Mouse (Mus musculus) forebrain, embryonic 10.5 days (tissue): Measurements from ENCODE around the gene Wnt10a. TPM values are rescaled to one million over a fixed set of nuclear protein-coding genes. Genes with fewer than 3 reads are reported as not detected.
"Not testable (repeated sequence)": the region's sequence is repeated elsewhere in the genome, so short reads cannot be mapped to it uniquely, and the experiment has no call there.

Source experiments
- DNase-seq: peaks from one replicate; pipeline ENCODE4 v3.0.0-alpha.2; 2017; ENCODE audit warnings: low spot score; ENCODE audit errors: extremely low spot score
- H3K27ac ChIP-seq: fragments of 300-500 bp; sonication (generic); 2 replicates; pipeline ENCODE4 v1.5.1; 2016; ENCODE audit warnings: mild to moderate bottlenecking
- H3K27me3 ChIP-seq: fragments of 300-500 bp; sonication (generic); 2 replicates; pipeline ENCODE4 v1.6.1; 2016; ENCODE audit warnings: mild to moderate bottlenecking; ENCODE audit not compliant: poor library complexity, severe bottlenecking
- H3K36me3 ChIP-seq: fragments of 300-500 bp; sonication (generic); replicated peaks from 2 replicates; pipeline ENCODE4 v1.6.1; 2016; ENCODE audit warnings: mild to moderate bottlenecking, moderate library complexity
- H3K4me1 ChIP-seq: fragments of 300-500 bp; sonication (generic); 2 replicates; pipeline ENCODE4 v1.6.1; 2016
- H3K4me3 ChIP-seq: fragments of 300-500 bp; sonication (generic); 2 replicates; pipeline ENCODE4 v1.5.1; 2016; ENCODE audit warnings: mild to moderate bottlenecking, moderate library complexity
- H3K9me3 ChIP-seq: fragments of 300-500 bp; sonication (generic); 2 replicates; pipeline ENCODE4 v1.6.1; 2016; ENCODE audit warnings: mild to moderate bottlenecking, moderate library complexity
- WGBS: fragments of 180-500 bp; shearing (Covaris S2); methylation state at CpG from one replicate; pipeline ENCODE4 v1.1.7; 2016; 5-methylcytosine and 5-hydroxymethylcytosine counted together
- polyA plus RNA-seq: library from polyadenylated mRNA; unstranded; fragments of >200 nt; fragmentation: Nextera tagmentation; extraction: Ambion mirVana; gene quantifications from 2 replicates; pipeline ENCODE4 v1.2.1, GENCODE M21; 2016

The Wnt10a gene
- polyA plus RNA-seq, 1 experiment from 2014 or later, result 0.92 TPM

DNA sequence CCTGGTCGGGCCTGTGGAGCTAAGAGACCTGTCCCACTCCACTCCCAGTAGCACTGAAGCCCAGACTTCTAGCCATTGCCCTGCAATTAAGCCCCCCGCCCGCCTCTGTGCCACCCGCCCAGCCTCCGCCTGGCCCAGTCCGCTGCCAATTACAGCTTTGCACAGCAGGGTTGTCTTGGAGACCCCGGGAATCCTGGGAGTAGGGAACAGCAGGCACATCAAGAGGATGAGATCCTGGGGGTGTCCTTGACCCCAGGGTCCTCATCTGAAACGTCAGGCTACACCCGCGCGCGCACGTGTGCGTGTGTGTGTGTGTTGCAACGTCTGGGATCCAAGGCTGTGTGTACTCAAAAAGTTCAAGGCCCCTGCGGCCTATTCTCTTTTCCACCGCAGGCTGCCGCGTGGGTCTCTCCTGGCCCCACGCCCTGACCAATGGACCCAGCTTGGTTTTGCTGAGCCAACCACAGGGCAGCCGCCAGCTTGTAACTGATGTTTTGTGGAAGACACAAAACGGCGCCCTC, 16.3 kb downstream of the Wnt10a start:
- Histone ChIP-seq H3K27ac (0 out of 2 replicates have a peak overlapping the region, but pooled peaks have one; percentile 44), H3K4me1 (peaks cover 57% of the 10 kb centered on the region), H3K27me3 (peaks cover 100% of the 10 kb centered on the region), H3K4me3 (peak overlapping the region; percentile 47), H3K36me3 (no peaks in the 10 kb centered on the region), H3K9me3 (no peaks in the 10 kb centered on the region)
- 4% methylated on average over 23 of the region's 23 CpGs for WGBS
- DNase-seq, result no peak

DNA sequence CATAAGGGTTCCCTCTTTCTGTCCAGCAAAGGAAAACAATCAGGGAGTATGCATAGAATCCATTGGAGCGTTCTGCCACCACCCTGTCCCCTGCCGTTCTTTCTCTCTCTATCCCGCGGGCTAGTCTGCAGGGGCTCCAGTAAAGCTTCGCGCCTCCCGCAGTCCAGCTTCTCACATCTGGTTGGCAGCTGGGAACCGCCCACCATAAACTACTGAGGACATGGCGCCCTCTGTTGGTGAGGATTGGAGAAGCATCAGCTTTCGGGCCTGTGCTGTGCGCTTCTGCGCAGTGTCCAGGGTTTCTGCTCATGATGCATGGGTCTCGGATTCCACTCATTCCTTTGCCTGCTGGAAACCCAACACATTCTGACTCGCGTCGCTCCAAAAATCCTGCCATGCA, 16.8 kb downstream of the Wnt10a start:
- Histone ChIP-seq H3K4me1 (peaks cover 52% of the 10 kb centered on the region), H3K9me3 (no peaks in the 10 kb centered on the region), H3K4me3 (peak overlapping the region; percentile 47), H3K27me3 (peaks cover 100% of the 10 kb centered on the region), H3K36me3 (no peaks in the 10 kb centered on the region), H3K27ac (no peak overlapping the region)
- under 1% methylated on average over 16 of the region's 16 CpGs for WGBS
- peak; percentile 91 for DNase-seq

DNA sequence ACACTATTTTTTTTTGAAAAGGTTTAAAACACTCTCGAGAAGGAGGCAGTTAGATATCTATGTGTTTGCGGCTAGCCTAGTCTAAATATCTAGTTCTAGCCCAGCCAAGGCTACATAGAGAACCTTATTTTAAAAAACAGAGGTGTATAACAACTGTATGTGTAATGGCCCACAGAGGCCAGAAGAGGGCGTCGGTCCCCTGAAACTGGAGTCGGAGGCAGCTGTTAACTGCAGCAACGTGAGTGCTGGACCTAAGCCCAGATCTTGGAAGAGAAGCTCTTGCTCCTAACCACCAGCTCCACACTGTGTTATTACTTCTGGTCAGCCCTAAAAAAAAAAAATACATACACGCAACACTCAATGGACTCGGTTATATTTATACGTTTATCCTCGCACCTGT, 17.7 kb downstream of the Wnt10a start:
- Histone ChIP-seq H3K27ac (no peak overlapping the region), H3K27me3 (peaks cover 98% of the 10 kb centered on the region), H3K36me3 (no peaks in the 10 kb centered on the region), H3K9me3 (no peaks in the 10 kb centered on the region), H3K4me3 (no peak overlapping the region), H3K4me1 (peaks cover 43% of the 10 kb centered on the region)
- no peak for DNase-seq
- WGBS, result 57% methylated on average over 10 of the region's 10 CpGs

DNA sequence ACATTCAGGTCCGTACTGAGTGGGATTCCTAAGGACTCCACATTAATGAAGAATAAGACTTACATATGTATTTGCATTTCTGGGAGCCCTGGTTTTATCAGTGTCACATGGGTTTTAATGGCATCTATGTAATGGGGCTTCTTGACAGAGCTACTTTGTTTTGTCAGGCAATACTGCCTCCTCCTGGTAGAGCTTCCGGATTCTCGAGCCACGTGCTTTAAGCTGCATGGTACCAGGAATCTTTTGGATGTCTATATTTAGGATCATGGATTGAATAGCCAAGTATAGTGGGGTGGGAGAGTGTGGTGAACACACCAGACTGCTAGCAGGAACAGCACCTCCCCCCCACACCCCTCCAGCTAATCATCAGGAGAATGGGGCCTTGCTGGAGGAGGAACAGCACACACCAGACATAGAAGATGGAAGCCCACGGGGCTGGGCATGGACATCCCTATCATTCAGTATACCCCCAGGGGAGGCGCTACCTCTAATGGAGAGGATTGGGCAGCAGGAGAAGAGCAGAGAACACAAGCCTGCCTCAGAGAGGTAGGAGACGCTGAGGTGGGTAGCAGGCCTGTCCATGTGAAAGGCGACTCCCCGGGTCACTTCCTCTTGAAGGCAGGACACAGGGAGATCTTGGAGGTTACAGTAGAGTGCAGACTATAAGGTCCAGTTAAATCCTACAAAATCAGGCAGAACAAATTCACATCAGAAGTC, 23.8 kb downstream of the Wnt10a start:
- H3K9me3 ChIP-seq, result no peaks in the 10 kb centered on the region
- no peak overlapping the region for H3K4me3 ChIP-seq
- H3K27me3 ChIP-seq, result peaks cover 38% of the 10 kb centered on the region
- no peaks in the 10 kb centered on the region for H3K36me3 ChIP-seq
- 78% methylated on average over 9 of the region's 9 CpGs for WGBS
- no peak for DNase-seq
- H3K27ac ChIP-seq, result no peak overlapping the region
- H3K4me1 ChIP-seq, result peaks cover 19% of the 10 kb centered on the region

DNA sequence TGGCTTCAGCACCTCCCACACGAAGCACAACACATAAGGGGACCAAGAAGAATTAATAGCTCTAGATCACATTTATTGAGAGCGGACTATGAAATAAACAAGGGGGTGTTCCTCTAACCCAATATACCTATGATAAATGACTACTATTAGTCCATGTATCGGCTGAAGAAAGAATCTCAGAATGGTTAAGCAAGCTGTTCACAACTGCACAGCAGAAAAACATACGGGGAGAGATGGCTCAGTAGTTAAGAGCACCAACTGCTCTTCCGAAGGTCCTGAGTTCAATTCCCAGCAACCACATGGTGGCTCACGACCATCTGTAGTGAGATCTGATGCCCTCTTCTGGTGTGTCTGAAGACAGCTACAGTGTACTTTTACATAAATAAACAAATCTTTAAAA, 24.6 kb downstream of the Wnt10a start:
- not testable (repeated sequence) for H3K9me3 ChIP-seq, DNase-seq, H3K36me3 ChIP-seq, H3K4me3 ChIP-seq, H3K27ac ChIP-seq
- H3K4me1 ChIP-seq, result peaks cover 19% of the 10 kb centered on the region
- 92% methylated on average over 6 of the region's 6 CpGs for WGBS
- H3K27me3 ChIP-seq, result peaks cover 29% of the 10 kb centered on the region

DNA sequence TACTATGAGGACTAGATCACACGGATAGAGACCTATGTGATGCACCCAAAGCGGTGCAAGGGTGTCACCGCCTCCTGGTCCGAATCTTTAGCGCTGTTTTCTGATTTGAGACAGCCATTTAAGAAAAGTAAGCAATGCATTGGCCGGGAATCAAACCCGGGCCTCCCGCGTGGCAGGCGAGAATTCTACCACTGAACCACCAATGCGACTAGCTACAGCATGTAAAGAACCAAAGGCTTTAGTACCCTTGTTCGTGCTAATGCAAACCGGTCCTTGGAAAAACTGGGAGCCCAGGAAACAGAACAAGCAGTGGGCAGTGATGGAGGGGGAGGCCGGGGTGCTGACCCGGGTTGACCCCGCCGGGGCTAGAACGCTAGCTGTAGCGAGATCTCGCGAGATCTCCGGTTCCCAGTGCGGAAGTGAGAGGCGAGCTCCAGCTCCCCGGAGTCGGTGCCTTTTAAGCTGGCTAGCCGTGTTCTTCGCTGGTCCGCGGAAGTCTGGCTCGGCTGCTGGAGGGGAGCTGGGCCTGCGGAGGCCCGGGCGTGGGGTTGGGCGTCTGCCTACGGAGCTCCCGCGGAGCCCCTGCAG, 25.4 kb downstream of the Wnt10a start:
- H3K36me3 ChIP-seq, result no peaks in the 10 kb centered on the region
- H3K4me3 ChIP-seq, result peak overlapping the region; percentile 77
- 8% methylated on average over 38 of the region's 38 CpGs for WGBS
- no peaks in the 10 kb centered on the region for H3K9me3 ChIP-seq
- DNase-seq, result peak; percentile 91
- H3K27ac ChIP-seq, result peak overlapping the region; percentile 94
- H3K4me1 ChIP-seq, result peaks cover 19% of the 10 kb centered on the region
- peaks cover 23% of the 10 kb centered on the region for H3K27me3 ChIP-seq

DNA sequence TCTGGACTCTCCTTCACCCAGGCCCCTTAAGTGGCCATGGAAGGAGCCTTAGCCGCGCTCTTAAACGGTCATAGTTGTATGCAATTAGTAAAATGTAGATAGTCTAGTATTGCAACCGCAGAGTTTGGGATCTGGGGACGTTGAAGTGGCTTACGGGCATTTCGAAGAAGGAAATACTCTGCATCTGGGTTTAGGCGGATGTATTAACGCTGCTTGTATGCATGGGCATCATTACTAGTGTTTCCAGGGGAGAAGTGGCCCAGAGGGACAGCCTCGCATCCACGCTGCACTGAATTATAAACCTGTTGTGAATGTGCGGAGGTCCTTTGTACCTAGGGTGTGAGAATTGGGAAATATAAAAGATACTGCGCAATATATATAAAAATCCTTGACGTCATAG, 25.9 kb downstream of the Wnt10a start:
- peak overlapping the region; percentile 77 for H3K4me3 ChIP-seq
- H3K9me3 ChIP-seq, result no peaks in the 10 kb centered on the region
- DNase-seq, result no peak
- peaks cover 19% of the 10 kb centered on the region for H3K4me1 ChIP-seq
- H3K27me3 ChIP-seq, result peaks cover 23% of the 10 kb centered on the region
- 18% methylated on average over 14 of the region's 14 CpGs for WGBS
- peak overlapping the region; percentile 94 for H3K27ac ChIP-seq
- no peaks in the 10 kb centered on the region for H3K36me3 ChIP-seq

DNA sequence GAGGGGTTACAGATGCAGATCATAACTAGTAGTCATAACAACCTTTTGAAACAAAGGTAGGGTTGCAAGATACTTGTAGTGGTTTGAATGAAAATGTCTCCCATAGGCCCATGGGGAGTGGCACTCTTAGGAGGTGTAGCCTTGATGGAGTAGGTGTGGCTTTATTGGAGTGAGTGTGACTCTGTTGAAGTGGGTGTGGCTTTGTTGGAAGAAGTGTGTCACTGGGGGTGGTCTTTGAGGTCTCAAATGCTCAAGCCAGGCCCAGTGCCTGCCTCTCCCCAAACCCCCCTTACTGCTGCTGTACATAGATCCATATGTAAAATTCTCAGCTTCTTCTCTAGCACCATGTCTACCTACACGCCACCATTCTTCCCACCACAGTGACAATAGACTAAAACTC, 27.2 kb downstream of the Wnt10a start:
- 96% methylated on average over 1 of the region's 1 CpGs for WGBS
- H3K27ac ChIP-seq, result no peak overlapping the region
- peaks cover 10% of the 10 kb centered on the region for H3K27me3 ChIP-seq
- no peaks in the 10 kb centered on the region for H3K36me3 ChIP-seq
- no peak overlapping the region for H3K4me3 ChIP-seq
- peaks cover 19% of the 10 kb centered on the region for H3K4me1 ChIP-seq
- DNase-seq, result no peak
- H3K9me3 ChIP-seq, result no peaks in the 10 kb centered on the region

DNA sequence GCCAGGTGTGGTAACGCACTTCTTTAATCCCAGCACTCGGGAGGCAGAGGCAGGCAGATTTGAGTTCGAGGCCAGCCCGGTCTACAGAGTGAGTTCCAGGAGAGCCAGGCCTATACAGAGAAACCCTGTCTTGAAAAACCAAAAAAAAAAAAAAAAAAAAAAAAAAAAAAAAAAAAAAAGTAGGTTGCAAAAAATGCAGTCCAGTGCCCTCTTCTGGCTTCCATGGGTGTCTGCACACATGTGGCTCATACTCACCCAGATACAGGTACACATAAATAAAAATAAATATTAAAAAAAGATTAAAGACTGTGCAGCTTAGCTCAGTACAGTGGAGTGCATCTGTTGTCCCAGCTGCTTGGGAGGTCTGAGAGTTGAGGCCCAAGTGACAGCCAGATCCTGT, 32.3 kb downstream of the Wnt10a start:
- not testable (repeated sequence) for H3K9me3 ChIP-seq, H3K36me3 ChIP-seq, DNase-seq, H3K4me3 ChIP-seq, H3K27ac ChIP-seq
- Histone ChIP-seq H3K27me3 (peaks cover 14% of the 10 kb centered on the region; the same call in 1 of the 2 replicates), H3K4me1 (peaks cover 21% of the 10 kb centered on the region)
- 93% methylated on average over 4 of the region's 4 CpGs for WGBS

DNA sequence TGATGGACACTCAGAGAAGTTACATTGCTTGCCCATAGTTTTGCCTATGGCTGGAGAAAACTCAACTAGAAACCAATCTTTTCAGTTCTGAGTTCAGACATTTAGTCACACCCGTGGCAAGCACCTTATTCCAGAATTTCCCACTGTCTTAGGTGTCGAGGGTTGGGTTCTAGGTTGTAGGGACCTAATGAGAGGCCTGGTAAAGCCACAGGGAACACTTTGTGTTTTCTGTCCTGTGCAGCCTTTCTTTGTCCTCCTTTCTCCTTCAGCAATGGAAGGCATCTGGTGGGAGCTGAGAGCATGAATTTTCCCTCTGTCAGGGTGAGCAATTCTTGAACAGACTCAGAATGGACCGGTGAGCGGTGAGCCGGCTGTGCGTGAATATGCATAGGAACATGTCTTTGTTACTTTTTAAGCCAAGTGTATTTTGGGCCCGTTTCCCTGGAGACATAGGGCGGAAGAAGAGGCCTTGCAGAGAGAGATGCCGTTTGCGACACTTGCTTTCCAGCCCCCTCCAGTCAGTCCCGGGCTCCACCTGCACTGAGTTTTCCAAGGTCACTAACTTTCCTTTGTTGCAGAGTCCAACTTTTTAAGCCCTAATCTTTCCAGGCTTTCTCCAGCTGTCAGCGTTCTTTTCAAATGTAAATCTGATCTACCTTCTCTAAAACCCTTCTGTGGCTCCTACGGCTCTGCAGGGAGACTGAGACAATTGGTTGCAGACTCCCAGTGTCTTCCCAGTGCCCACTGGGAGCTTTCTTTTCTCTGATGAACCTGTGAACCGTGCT, 33.4 kb downstream of the Wnt10a start:
- Histone ChIP-seq H3K4me1 (peaks cover 29% of the 10 kb centered on the region), H3K36me3 (no peaks in the 10 kb centered on the region), H3K27me3 (peaks cover 14% of the 10 kb centered on the region; the same call in 1 of the 2 replicates), H3K27ac (peak overlapping the region; percentile 77), H3K9me3 (no peaks in the 10 kb centered on the region), H3K4me3 (peak overlapping the region; percentile 22; the same call in 1 of the 2 replicates)
- DNase-seq, result peak; percentile 66
- 13% methylated on average over 14 of the region's 14 CpGs for WGBS

DNA sequence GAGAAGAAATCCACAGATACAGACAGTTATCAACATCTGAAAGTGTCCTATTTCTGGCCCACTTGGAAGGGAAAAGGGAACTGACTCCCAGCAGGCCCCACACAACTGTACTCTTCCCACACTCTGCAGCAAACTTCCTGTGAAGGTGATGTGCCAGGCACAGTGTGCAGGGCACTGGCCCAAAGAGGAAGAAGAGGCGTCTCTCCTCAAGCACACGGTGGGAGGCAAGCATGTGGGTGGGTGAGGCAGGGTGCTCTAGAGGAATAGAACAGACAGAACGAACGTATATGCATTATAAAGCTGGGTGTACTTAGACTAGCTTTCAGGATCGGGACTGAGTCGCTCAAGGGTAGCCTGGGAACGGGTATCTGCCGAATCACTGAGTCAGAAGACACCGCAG, 38.7 kb downstream of the Wnt10a start:
- Histone ChIP-seq H3K4me1 (peaks cover 21% of the 10 kb centered on the region), H3K9me3 (no peaks in the 10 kb centered on the region), H3K27me3 (peaks cover 7% of the 10 kb centered on the region; the same call in 1 of the 2 replicates), H3K4me3 (no peak overlapping the region), H3K27ac (no peak overlapping the region), H3K36me3 (no peaks in the 10 kb centered on the region)
- WGBS, result 83% methylated on average over 9 of the region's 9 CpGs
- no peak for DNase-seq

DNA sequence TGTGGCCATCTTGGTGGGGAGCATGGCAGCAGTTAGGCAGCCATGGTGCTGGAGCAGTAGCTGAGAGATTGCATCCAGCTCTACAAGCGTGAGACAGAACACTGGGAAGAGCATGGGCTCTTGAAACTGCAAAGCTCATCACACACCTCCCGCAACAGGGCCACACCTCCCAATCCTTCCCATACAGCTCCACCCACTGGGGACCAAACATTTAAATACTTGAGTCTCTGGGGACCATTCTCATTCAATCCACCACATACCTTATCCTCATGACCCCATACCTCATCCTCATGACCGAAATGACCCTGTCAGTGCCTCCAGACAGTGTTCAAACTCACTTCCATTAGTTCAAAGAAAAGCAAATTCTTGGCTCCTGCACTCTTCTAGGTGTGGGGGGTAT, 41.9 kb downstream of the Wnt10a start:
- Histone ChIP-seq H3K27ac (no peak overlapping the region), H3K9me3 (no peaks in the 10 kb centered on the region), H3K36me3 (no peaks in the 10 kb centered on the region), H3K4me1 (peaks cover 9% of the 10 kb centered on the region), H3K4me3 (no peak overlapping the region), H3K27me3 (no peaks in the 10 kb centered on the region)
- WGBS, result 83% methylated on average over 3 of the region's 3 CpGs
- no peak for DNase-seq
